Mouse (Mus musculus) spleen, adult 2 months (tissue): Measurements from ENCODE around the gene Papss1. TPM values are rescaled to one million over a fixed set of nuclear protein-coding genes. Genes with fewer than 3 reads are reported as not detected.

ENCODE experiments used
- DNase-seq, 2 experiments: peaks; one replicate each; pipeline versions ENCODE4 v3.0.0 to v3.0.0-alpha.2; 2012 to 2021; ENCODE audit warnings: low spot score in 2 of 2, low read depth in 1 of 2
- H3K27ac ChIP-seq: fragments of 200-500 bp; 2 replicates; pipeline ENCODE4 v1.5.1; 2012; ENCODE audit warnings: low read length, inconsistent platforms; ENCODE audit not compliant: insufficient read depth
- H3K27me3 ChIP-seq: fragments of 200-500 bp; 2 replicates; pipeline ENCODE4 v1.6.1; 2012; ENCODE audit warnings: mild to moderate bottlenecking, moderate library complexity, low read length, inconsistent platforms; ENCODE audit not compliant: control insufficient read depth, insufficient read depth
- H3K36me3 ChIP-seq: fragments of 200-500 bp; 2 replicates; pipeline ENCODE4 v1.6.1; 2012; ENCODE audit warnings: mild to moderate bottlenecking, low read length, inconsistent platforms; ENCODE audit not compliant: control insufficient read depth, insufficient read depth
- H3K4me1 ChIP-seq: fragments of 200-500 bp; 2 replicates; pipeline ENCODE4 v1.6.1; 2011; ENCODE audit warnings: inconsistent platforms; ENCODE audit not compliant: control insufficient read depth, insufficient read depth, insufficient read length
- H3K4me3 ChIP-seq: fragments of 200-500 bp; 2 replicates; pipeline ENCODE4 v1.5.1; 2011; ENCODE audit warnings: mild to moderate bottlenecking, inconsistent platforms; ENCODE audit not compliant: insufficient read depth, insufficient read length; ENCODE audit errors: extremely low read depth
- CTCF ChIP-seq: fragments of 200-500 bp; IDR thresholded peaks from 2 replicates; pipeline ENCODE4 v1.5.1; 2011; ENCODE audit warnings: mild to moderate bottlenecking, inconsistent platforms; ENCODE audit not compliant: insufficient read depth, insufficient read length, insufficient replicate concordance; ENCODE audit errors: extremely low read depth
- POLR2A ChIP-seq: fragments of 200-500 bp; IDR thresholded peaks from 2 replicates; pipeline ENCODE4 v1.6.1; 2011; ENCODE audit warnings: low read depth, low read length, inconsistent platforms
- WGBS: fragments of 180-500 bp; shearing (Covaris S2); methylation state at CpG from one replicate; pipeline ENCODE4 v1.1.7; 2018; 5-methylcytosine and 5-hydroxymethylcytosine counted together
- polyA plus RNA-seq: library from polyadenylated mRNA; depleted of rRNA; stranded (reverse); fragments of >200 nt; gene quantifications from 2 replicates; pipeline ENCODE4 v1.2.3, GENCODE M21; 2012; rRNA removed

Papss1 gene
- polyA plus RNA-seq: 10.6 and 11.2 TPM in 2 replicates

DNA sequence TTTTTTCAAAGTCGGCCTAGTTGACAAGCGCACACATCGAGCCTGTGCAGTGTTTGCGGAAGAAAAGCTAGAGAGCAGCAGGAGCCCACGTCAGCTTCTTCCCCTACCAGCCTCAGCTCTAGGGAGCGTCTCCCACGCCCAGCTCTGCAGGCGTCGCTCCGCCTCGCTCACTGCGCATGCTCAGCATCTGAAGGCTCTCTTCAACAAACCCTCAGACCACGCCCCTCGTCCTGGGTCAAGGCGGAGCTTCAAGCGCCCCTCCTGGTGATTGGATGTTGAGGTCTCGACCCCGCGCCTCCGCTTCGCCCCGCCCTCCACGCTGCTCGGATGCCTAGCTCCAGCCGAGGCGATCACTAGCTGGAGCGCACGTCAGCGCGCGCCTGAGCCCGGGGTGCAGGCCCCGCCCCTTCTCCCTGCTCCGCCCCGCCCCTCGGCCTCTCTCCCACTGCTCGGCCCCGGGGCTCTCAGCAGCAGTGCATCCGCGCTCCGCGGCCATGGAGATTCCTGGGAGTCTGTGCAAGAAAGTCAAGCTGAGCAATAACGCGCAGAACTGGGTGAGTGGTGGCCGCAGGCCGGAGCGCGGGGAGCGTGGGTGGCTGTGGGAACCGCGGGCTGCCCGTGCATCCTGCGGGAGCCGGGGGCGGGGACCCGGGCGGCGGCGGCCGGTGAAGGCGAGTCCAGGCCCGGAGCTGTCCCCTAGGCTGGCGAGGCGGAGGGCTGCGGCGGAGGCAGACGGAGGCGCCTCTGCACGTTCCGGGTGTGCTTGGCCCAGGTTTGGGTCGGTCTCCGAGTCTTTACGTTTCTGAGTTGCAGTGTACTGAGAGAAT is at the start of gene Papss1:
Gene Papss1, plus strand, starts transcription at position 339 of the 827 bp plus-strand sequence.
- Histone ChIP-seq H3K27ac (peak within 1 kb of the TSS; percentile 67), H3K4me3 (peak within 1 kb of the TSS; percentile 91), H3K27me3 (no peaks in the 10 kb centered on the region), H3K4me1 (no peaks in the 10 kb centered on the region; the same call in 1 of the 2 replicates), H3K36me3 (no peaks in the 10 kb centered on the region)
- DNase-seq: peak; percentile 99 to 100
- WGBS: under 1% methylated on average over 73 of the region's 73 CpGs
- TF ChIP-seq POLR2A (peak; percentile 86), CTCF (no peak)

DNA sequence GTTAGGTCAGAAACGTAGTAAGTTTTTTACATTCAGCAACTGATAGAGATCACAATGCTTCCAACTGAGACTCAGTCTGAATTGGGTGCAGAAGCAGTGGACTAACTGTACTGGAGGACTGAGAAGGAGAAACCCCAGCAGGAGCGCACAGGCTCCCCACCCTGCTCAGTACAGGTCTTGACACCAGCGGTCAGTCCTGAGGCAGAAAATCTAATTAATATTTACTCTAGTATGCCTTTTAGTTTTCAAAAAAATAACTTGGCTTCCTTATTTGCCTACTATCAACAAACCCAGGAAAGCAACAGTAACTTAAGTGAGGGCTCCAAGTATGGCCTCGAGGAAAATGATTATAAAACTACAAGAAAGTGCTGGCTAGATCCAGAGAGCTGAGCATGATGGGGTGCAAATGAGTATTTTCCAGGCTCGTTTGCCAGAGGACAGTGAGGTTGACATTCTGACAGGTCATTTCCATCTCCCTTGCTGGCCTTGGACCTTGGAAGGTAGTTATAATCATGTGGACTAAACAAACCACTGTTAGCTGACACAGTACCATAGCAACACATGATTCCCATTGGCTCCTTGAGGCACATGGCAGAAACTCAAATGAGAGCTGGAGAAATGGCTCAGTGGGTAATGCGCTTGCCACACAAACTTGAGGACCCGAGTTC is 48.1 kb upstream of the Papss1 start:
- no peak for DNase-seq

DNA sequence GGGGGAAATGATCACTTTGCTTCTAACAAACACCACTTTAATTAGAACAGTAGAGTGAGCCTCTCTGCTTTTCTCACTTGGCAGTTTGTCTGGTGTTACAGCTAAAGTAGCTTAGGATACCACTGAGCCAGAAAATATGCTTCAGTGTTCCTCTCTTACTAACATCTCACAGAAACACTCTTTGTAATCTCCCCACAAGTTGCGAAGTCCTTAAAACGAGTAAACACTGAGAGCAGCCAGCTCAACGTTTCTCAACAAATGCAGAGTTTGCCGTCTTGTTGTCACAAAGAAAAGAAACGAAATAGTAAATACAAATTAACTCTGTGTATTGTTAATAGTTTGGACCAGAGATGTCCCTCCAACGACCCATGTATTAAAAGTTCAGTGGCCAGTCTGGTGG is 46.8 kb upstream of the Papss1 start:
- Histone ChIP-seq H3K27me3 (no peaks in the 10 kb centered on the region), H3K27ac (no peak overlapping the region), H3K4me3 (no peak overlapping the region), H3K4me1 (no peaks in the 10 kb centered on the region), H3K36me3 (no peaks in the 10 kb centered on the region)
- TF ChIP-seq CTCF: no peak
- no peak for TF ChIP-seq POLR2A
- no peak for DNase-seq
- 81% methylated on average over 6 of the region's 6 CpGs for WGBS

More for the DNA sequence above, 48.1 kb upstream of the Papss1 start:
- Histone ChIP-seq H3K36me3 (no peaks in the 10 kb centered on the region), H3K27me3 (no peaks in the 10 kb centered on the region), H3K4me1 (no peaks in the 10 kb centered on the region), H3K4me3 (no peak overlapping the region), H3K27ac (no peak overlapping the region)
- WGBS: 82% methylated on average over 7 of the region's 7 CpGs
- TF ChIP-seq POLR2A (no peak), CTCF (no peak)

DNA sequence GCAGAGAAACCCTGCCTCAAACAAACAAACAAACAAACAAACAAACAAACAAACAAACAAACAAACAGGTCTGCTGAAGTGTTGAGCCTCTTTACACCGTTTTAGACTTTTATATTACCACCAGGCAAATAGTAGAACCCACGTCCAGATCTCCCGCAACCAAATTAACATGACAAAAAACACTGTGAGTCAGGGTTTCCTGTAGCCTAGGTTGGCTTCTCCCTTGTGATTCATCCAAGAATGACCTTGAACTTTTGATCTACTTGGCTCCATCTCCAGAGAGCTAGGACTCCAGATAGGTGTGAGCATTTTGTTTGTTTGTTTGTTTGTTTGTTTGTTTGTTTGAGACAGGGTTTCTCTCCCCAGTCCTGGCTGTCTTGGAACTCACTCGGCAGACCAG is 43.4 kb upstream of the Papss1 start:
- no peaks in the 10 kb centered on the region for H3K27me3 ChIP-seq
- DNase-seq: no peak
- no peak for TF ChIP-seq POLR2A
- no peak for TF ChIP-seq CTCF
- no peaks in the 10 kb centered on the region for H3K4me1 ChIP-seq
- no peak overlapping the region for H3K27ac ChIP-seq
- H3K4me3 ChIP-seq: no peak overlapping the region
- H3K36me3 ChIP-seq: no peaks in the 10 kb centered on the region
- WGBS: 66% methylated on average over 4 of the region's 4 CpGs

DNA sequence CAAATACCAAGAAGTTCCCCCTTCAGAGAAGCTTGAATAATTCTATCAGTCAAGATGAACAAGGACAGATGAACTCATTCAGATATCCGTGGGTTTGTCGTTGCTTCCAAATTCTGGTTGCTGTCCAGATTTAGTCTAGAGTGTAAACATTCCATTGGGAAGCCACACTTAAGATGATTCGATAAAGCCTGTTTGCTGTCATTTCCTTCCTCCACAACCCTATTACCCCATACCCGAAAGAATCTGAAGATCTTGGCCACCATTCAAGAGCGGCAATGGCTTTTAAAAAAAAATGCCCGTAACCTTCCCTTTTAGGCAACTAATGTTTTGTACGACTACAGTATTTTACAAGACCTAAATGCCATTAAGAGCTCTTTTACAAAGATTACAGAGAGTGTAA is 42.3 kb upstream of the Papss1 start:
- Histone ChIP-seq H3K4me1 (no peaks in the 10 kb centered on the region), H3K27me3 (no peaks in the 10 kb centered on the region), H3K4me3 (no peak overlapping the region), H3K27ac (no peak overlapping the region), H3K36me3 (no peaks in the 10 kb centered on the region)
- no peak for DNase-seq
- TF ChIP-seq CTCF: no peak
- no peak for TF ChIP-seq POLR2A
- 61% methylated on average over 7 of the region's 7 CpGs for WGBS

DNA sequence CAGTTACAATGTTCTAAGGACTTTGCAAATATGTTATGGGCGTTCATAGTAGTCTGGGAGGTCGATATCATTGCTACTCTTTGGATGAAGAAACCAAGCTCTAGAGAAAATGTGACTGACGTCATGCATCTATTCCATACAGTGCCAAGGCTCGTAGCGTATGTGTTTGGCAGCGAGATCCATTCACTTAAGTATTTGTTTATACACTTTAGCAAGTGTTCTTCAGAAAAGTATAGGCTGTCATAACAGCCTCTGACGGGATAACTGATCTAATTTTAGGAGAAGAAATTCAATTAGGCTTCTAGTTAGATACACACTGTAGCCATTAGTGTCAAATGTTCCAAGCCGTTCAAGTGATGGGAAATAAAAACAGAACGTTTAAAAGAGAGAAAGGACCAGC is 40.8 kb upstream of the Papss1 start:
- H3K4me1 ChIP-seq: no peaks in the 10 kb centered on the region
- H3K27ac ChIP-seq: no peak overlapping the region
- WGBS: 90% methylated on average over 9 of the region's 9 CpGs
- TF ChIP-seq POLR2A: no peak
- TF ChIP-seq CTCF: no peak
- no peak for DNase-seq
- no peaks in the 10 kb centered on the region for H3K36me3 ChIP-seq
- no peaks in the 10 kb centered on the region for H3K27me3 ChIP-seq
- no peak overlapping the region for H3K4me3 ChIP-seq

DNA sequence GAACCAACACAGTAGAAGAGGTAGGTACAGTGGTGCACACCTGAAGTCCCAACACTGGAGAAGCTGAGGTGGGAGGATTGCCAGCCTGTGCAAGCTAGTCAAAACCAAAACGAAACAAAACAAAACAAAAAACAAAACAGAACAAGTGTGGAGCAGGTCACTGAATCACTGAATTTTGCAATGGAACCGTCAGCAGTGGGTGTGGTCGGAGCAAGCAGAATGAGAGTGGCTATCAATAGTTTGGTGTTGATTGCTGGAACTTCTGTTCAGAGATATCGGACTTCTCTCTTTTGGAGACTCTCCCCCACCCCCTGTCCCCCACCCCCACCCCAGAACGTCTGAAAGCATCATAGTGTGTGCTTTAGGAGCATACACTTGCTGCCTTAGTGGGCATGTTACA is 40.4 kb upstream of the Papss1 start:
- DNase-seq: no peak
- Histone ChIP-seq H3K4me3 (no peak overlapping the region), H3K27ac (no peak overlapping the region), H3K4me1 (no peaks in the 10 kb centered on the region), H3K36me3 (no peaks in the 10 kb centered on the region), H3K27me3 (no peaks in the 10 kb centered on the region)
- WGBS: 85% methylated on average over 5 of the region's 5 CpGs
- no peak for TF ChIP-seq CTCF
- TF ChIP-seq POLR2A: no peak
